Mouse (Mus musculus) inflammation-experienced regulatory T-cells, adult 6 months (primary cell): ENCODE results near the gene Rbm46. TPM values are rescaled to one million over a fixed set of nuclear protein-coding genes. Genes with fewer than 3 reads are reported as not detected.

ENCODE experiments used
- polyA plus RNA-seq, 3 experiments: library from polyadenylated mRNA; unstranded; fragments of 100-300 nt; shearing (Covaris generic); gene quantifications; one replicate each; pipeline ENCODE4 v1.2.1; 2017

The Rbm46 gene
- polyA plus RNA-seq, 3 experiments from 2014 or later, result 0.28 TPM; not detected in 2

Other genes starting within 250 kb of the Rbm46 start
- not detected for gene Lrat, start 27.5 kb upstream of the Rbm46 start, polyA plus RNA-seq
- gene Fgg, start 131.2 kb upstream of the Rbm46 start, polyA plus RNA-seq, result not detected
- gene Fga, start 149.6 kb upstream of the Rbm46 start, polyA plus RNA-seq, result not detected
- not detected for gene Fgb, start 173.4 kb upstream of the Rbm46 start, polyA plus RNA-seq
- gene Plrg1, start 179.0 kb upstream of the Rbm46 start, polyA plus RNA-seq, result 10 to 100 TPM; 53.1 to 55.3 (median 55.0) TPM